Mouse (Mus musculus) midbrain, embryonic 13.5 days (tissue): ENCODE results near the gene Gbp3. TPM values are rescaled to one million over a fixed set of nuclear protein-coding genes. Genes with fewer than 3 reads are reported as not detected.

Source experiments
- ATAC-seq: fragments of 200-750 bp; cut with Nextera tagmentation; 2 replicates; pipeline ENCODE4 v1.8.0; 2017; ENCODE audit warnings: mild to moderate bottlenecking, moderate TSS enrichment, moderate library complexity
- H3K27ac ChIP-seq: fragments of 300-500 bp; sonication (generic); 2 replicates; pipeline ENCODE4 v1.5.1; 2015; ENCODE audit warnings: inconsistent platforms, mild to moderate bottlenecking, moderate library complexity
- H3K27me3 ChIP-seq: fragments of 300-500 bp; sonication (generic); 2 replicates; pipeline ENCODE4 v1.6.1; 2015; ENCODE audit warnings: mild to moderate bottlenecking, inconsistent platforms
- H3K36me3 ChIP-seq: fragments of 300-500 bp; sonication (generic); 2 replicates; pipeline ENCODE4 v1.6.1; 2015; ENCODE audit warnings: mild to moderate bottlenecking, inconsistent platforms
- H3K4me1 ChIP-seq: fragments of 300-500 bp; sonication (generic); replicated peaks from 2 replicates; pipeline ENCODE4 v1.6.1; 2015; ENCODE audit warnings: inconsistent platforms
- H3K4me2 ChIP-seq: fragments of 300-500 bp; sonication (generic); replicated peaks from 2 replicates; pipeline ENCODE4 v1.6.1; 2015; ENCODE audit warnings: moderate library complexity, mild to moderate bottlenecking, inconsistent platforms
- H3K4me3 ChIP-seq: fragments of 300-500 bp; sonication (generic); replicated peaks from 2 replicates; pipeline ENCODE4 v1.5.1; 2015; ENCODE audit warnings: mild to moderate bottlenecking, inconsistent platforms
- H3K9ac ChIP-seq: fragments of 300-500 bp; sonication (generic); replicated peaks from 2 replicates; pipeline ENCODE4 v1.6.1; 2015; ENCODE audit warnings: mild to moderate bottlenecking, inconsistent platforms
- H3K9me3 ChIP-seq: fragments of 300-500 bp; sonication (generic); 2 replicates; pipeline ENCODE4 v1.6.1; 2016; ENCODE audit warnings: mild to moderate bottlenecking, inconsistent platforms
- WGBS: fragments of 180-500 bp; shearing (Covaris S2); methylation state at CpG from one replicate; pipeline ENCODE4 v1.1.7; 2015; 5-methylcytosine and 5-hydroxymethylcytosine counted together
- polyA plus RNA-seq: library from polyadenylated mRNA; unstranded; fragments of >200 nt; fragmentation: Nextera tagmentation; extraction: Ambion mirVana; gene quantifications from 2 replicates; pipeline ENCODE4 v1.2.1, GENCODE M21; 2015

The Gbp3 gene
- polyA plus RNA-seq, 1 experiment from 2014 or later = 1.1 TPM

GRCm38 (mm10) chr3:142594547-142594946, 34.7 kb downstream of the Gbp3 start, which contains the start of gene Gbp2b:
Gene Gbp2b, plus strand, starts transcription at chr3:142594847.
- 86% methylated on average over 1 of the region's 1 CpGs for WGBS
- no peak for ATAC-seq

GRCm38 (mm10) chr3:142597923-142598322, 38.1 kb downstream of the Gbp3 start:
- 82% methylated on average over 3 of the region's 3 CpGs for WGBS
- H3K9ac ChIP-seq = no peak overlapping the region
- no peak overlapping the region for H3K27ac ChIP-seq
- no peak overlapping the region for H3K4me3 ChIP-seq
- ATAC-seq = no peak
- no peaks in the 10 kb centered on the region for H3K36me3 ChIP-seq
- H3K4me2 ChIP-seq = no peak overlapping the region
- no peaks in the 10 kb centered on the region for H3K4me1 ChIP-seq
- no peaks in the 10 kb centered on the region for H3K27me3 ChIP-seq
- no peaks in the 10 kb centered on the region for H3K9me3 ChIP-seq

More at GRCm38 (mm10) chr3:142594547-142594946, 34.7 kb downstream of the Gbp3 start, which contains the start of gene Gbp2b:
- H3K27ac ChIP-seq = no peak within 1 kb of the TSS
- H3K9me3 ChIP-seq = no peaks in the 10 kb centered on the region
- H3K36me3 ChIP-seq = no peaks in the 10 kb centered on the region
- no peak within 1 kb of the TSS for H3K9ac ChIP-seq
- H3K4me2 ChIP-seq = no peak within 1 kb of the TSS
- H3K4me1 ChIP-seq = no peaks in the 10 kb centered on the region
- no peak within 1 kb of the TSS for H3K4me3 ChIP-seq
- H3K27me3 ChIP-seq = no peaks in the 10 kb centered on the region

- H3K4me3 ChIP-seq = no peak overlapping the region
- no peak overlapping the region for H3K4me2 ChIP-seq
- no peak overlapping the region for H3K27ac ChIP-seq
- ATAC-seq = no peak
- no peak overlapping the region for H3K9ac ChIP-seq
- no peaks in the 10 kb centered on the region for H3K9me3 ChIP-seq
- H3K36me3 ChIP-seq = no peaks in the 10 kb centered on the region
- no peaks in the 10 kb centered on the region for H3K4me1 ChIP-seq
- H3K27me3 ChIP-seq = no peaks in the 10 kb centered on the region
Measured at GRCm38 (mm10) chr3:142601675-142602074, 41.8 kb downstream of the Gbp3 start.

- 74% methylated on average over 3 of the region's 3 CpGs for WGBS
- H3K36me3 ChIP-seq = no peaks in the 10 kb centered on the region
- no peak overlapping the region for H3K4me2 ChIP-seq
- no peaks in the 10 kb centered on the region for H3K9me3 ChIP-seq
- no peaks in the 10 kb centered on the region for H3K4me1 ChIP-seq
- H3K9ac ChIP-seq = no peak overlapping the region
- H3K27ac ChIP-seq = no peak overlapping the region
- no peaks in the 10 kb centered on the region for H3K27me3 ChIP-seq
- no peak for ATAC-seq
- no peak overlapping the region for H3K4me3 ChIP-seq
Measured at GRCm38 (mm10) chr3:142618658-142619057, 58.8 kb downstream of the Gbp3 start.

GRCm38 (mm10) chr3:142619606-142620005, 59.8 kb downstream of the Gbp3 start:
- WGBS = 6% methylated on average over 1 of the region's 1 CpGs
- H3K27ac ChIP-seq = no peak overlapping the region
- no peak overlapping the region for H3K9ac ChIP-seq
- no peak overlapping the region for H3K4me2 ChIP-seq
- no peaks in the 10 kb centered on the region for H3K36me3 ChIP-seq
- ATAC-seq = no peak
- H3K9me3 ChIP-seq = no peaks in the 10 kb centered on the region
- H3K27me3 ChIP-seq = no peaks in the 10 kb centered on the region
- no peak overlapping the region for H3K4me3 ChIP-seq
- H3K4me1 ChIP-seq = no peaks in the 10 kb centered on the region

- H3K36me3 ChIP-seq = no peaks in the 10 kb centered on the region
- H3K27ac ChIP-seq = no peak within 1 kb of the TSS
- no peaks in the 10 kb centered on the region for H3K4me1 ChIP-seq
- H3K27me3 ChIP-seq = no peaks in the 10 kb centered on the region
- WGBS = 80% methylated on average over 4 of the region's 4 CpGs
- no peak within 1 kb of the TSS for H3K4me2 ChIP-seq
- no peak for ATAC-seq
- no peaks in the 10 kb centered on the region for H3K9me3 ChIP-seq
- no peak within 1 kb of the TSS for H3K4me3 ChIP-seq
- H3K9ac ChIP-seq = no peak within 1 kb of the TSS
Measured at GRCm38 (mm10) chr3:142620111-142620955, 60.5 kb downstream of the Gbp3 start, which contains the start of gene Gbp2. Gene Gbp2, plus strand, starts transcription at chr3:142620602.

- Histone ChIP-seq H3K27me3 (no peaks in the 10 kb centered on the region), H3K36me3 (no peaks in the 10 kb centered on the region), H3K4me1 (no peaks in the 10 kb centered on the region), H3K9ac (no peak overlapping the region), H3K27ac (no peak overlapping the region), H3K4me2 (no peak overlapping the region), H3K4me3 (no peak overlapping the region), H3K9me3 (no peaks in the 10 kb centered on the region)
- ATAC-seq = no peak
- 59% methylated on average over 3 of the region's 3 CpGs for WGBS
Measured at GRCm38 (mm10) chr3:142620956-142621562, 61.2 kb downstream of the Gbp3 start.

Other genes starting within 250 kb of the Gbp3 start
- gene Pdlim5, start 164.3 kb upstream of the Gbp3 start, polyA plus RNA-seq = 11.6 and 12.4 TPM in 2 replicates
- gene Gbp5, start 66.0 kb upstream of the Gbp3 start, polyA plus RNA-seq = 0.07 TPM in 1 of 2 replicates, not detected in the other
- gene Gbp7, start 29.7 kb upstream of the Gbp3 start, polyA plus RNA-seq = 1.2 and 1.3 TPM in 2 replicates
- gene Gbp2b, start 34.8 kb downstream of the Gbp3 start, polyA plus RNA-seq = not detected in 2 replicates
- gene Gbp2, start 60.6 kb downstream of the Gbp3 start, polyA plus RNA-seq = 0.23 and 0.30 TPM in 2 replicates
- gene Kyat3, start 141.0 kb downstream of the Gbp3 start, polyA plus RNA-seq = 4.4 and 4.9 TPM in 2 replicates
- gene Gtf2b, start 205.0 kb downstream of the Gbp3 start, polyA plus RNA-seq = 99.3 and 103 TPM in 2 replicates